Mouse (Mus musculus): ENCODE results near the gene Lrrc45.

DNA sequence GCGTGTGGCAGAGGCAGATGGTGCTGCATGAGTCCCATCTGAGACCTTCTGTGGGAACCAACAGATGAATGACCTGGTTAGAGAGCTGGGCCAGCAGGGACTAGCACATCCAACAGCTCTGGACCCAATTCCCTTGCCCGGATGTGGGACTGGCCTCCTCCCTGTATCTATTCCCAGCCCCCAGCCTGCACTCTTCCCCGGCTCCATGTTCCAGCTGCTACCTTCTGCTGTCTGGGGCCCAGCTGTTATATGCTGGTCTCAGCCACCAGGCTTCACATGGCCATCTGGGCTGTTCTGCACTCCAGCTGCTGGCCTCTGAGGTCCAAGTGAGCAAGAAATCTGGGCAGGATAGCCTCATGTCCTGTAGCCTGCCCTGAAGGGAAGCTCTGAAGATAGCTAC is 48.3 kb upstream of the Lrrc45 start:
- TF ChIP-seq CTCF (IDR thresholded peaks at IDR 0.05; ENCODE audit: low read depth, low read length) (no peak), POLR2A (IDR thresholded peaks at IDR 0.05; ENCODE audit: borderline replicate concordance, low read depth, low read length) (no peak)
